ENCODE assay signal across 31 mouse cellular contexts in genomic region chr3:100401080-100401479, GRCm38 (mm10).
"Had no signal": no experiment of that assay in that cellular context is flagged by ENCODE, and none has a peak within 500 bp of the region (broad histone marks: within the 10 kb centered on the region; RNA-seq: fewer than 3 reads in every experiment).

No protein-coding gene starts in this region.

- DNase-seq: left cerebral cortex, postnatal 4 days; liver; liver, embryonic 13.5 days; liver, postnatal 0 days; lung, adult 18-20 months; lung, adult 2 months; lung, embryonic 14.5 days; lung, postnatal 10 days; lung, postnatal 14 days; lung, postnatal 36 days; lung, postnatal 4 days; midbrain, embryonic 14.5 days had no signal

- H3K9ac ChIP-seq: limb, embryonic 12.5 days; limb, embryonic 13.5 days; limb, embryonic 15.5 days; liver, embryonic 12.5 days; liver, embryonic 13.5 days; liver, embryonic 14.5 days; liver, embryonic 15.5 days; liver, postnatal 0 days; lung, embryonic 14.5 days; lung, embryonic 15.5 days; midbrain, embryonic 12.5 days; midbrain, embryonic 13.5 days; midbrain, embryonic 15.5 days; neural tube, embryonic 12.5 days had no signal

- H3K9me3 ChIP-seq: limb, embryonic 10.5 days; limb, embryonic 12.5 days; limb, embryonic 13.5 days; limb, embryonic 15.5 days; liver, embryonic 12.5 days; liver, embryonic 13.5 days; liver, embryonic 15.5 days; lung, embryonic 15.5 days; megakaryocyte, embryonic 14.5 days; midbrain, embryonic 10.5 days; midbrain, embryonic 12.5 days; midbrain, embryonic 13.5 days; midbrain, embryonic 15.5 days; neural tube, embryonic 12.5 days had no signal

- H3K27ac ChIP-seq: limb, embryonic 10.5 days; limb, embryonic 12.5 days; limb, embryonic 13.5 days; limb, embryonic 15.5 days; liver, embryonic 12.5 days; liver, embryonic 13.5 days; liver, embryonic 14.5 days; liver, embryonic 15.5 days; lung, embryonic 15.5 days; macrophage; midbrain, embryonic 10.5 days; midbrain, embryonic 12.5 days; midbrain, embryonic 13.5 days; midbrain, embryonic 15.5 days; neural tube, embryonic 12.5 days had no signal

- H3K36me3 ChIP-seq: limb, embryonic 10.5 days; limb, embryonic 12.5 days; limb, embryonic 13.5 days; limb, embryonic 15.5 days; liver, embryonic 12.5 days; liver, embryonic 13.5 days; liver, embryonic 15.5 days; lung, embryonic 15.5 days; midbrain, embryonic 10.5 days; midbrain, embryonic 12.5 days; midbrain, embryonic 13.5 days; midbrain, embryonic 15.5 days; neural tube, embryonic 12.5 days had no signal

- H3K27me3 ChIP-seq: limb, embryonic 12.5 days; limb, embryonic 13.5 days; lung, embryonic 15.5 days; midbrain, embryonic 12.5 days; midbrain, embryonic 13.5 days; midbrain, embryonic 15.5 days; neural tube, embryonic 12.5 days had no signal

- H3K4me1 ChIP-seq: limb, embryonic 12.5 days; liver, embryonic 12.5 days; liver, embryonic 13.5 days; liver, embryonic 15.5 days; lung, embryonic 15.5 days; midbrain, embryonic 10.5 days; midbrain, embryonic 12.5 days; midbrain, embryonic 13.5 days; midbrain, embryonic 15.5 days; neural tube, embryonic 12.5 days had no signal

- ATAC-seq: liver, embryonic 12.5 days; liver, postnatal 0 days; lung, postnatal 0 days; midbrain, embryonic 13.5 days; midbrain, embryonic 15.5 days; midbrain, embryonic 16.5 days had no signal

- H3K4me2 ChIP-seq: limb, embryonic 12.5 days; limb, embryonic 13.5 days; limb, embryonic 15.5 days; liver, embryonic 11.5 days; liver, embryonic 12.5 days; liver, embryonic 13.5 days; liver, embryonic 15.5 days; lung, embryonic 14.5 days; lung, embryonic 15.5 days; midbrain, embryonic 12.5 days; midbrain, embryonic 13.5 days; midbrain, embryonic 15.5 days; neural tube, embryonic 12.5 days had no signal

- H3K4me3 ChIP-seq: limb, embryonic 10.5 days; limb, embryonic 12.5 days; limb, embryonic 13.5 days; limb, embryonic 15.5 days; liver, embryonic 12.5 days; liver, embryonic 13.5 days; liver, embryonic 15.5 days; lung, embryonic 15.5 days; megakaryocyte, embryonic 14.5 days; midbrain, embryonic 10.5 days; midbrain, embryonic 12.5 days; midbrain, embryonic 13.5 days; midbrain, embryonic 15.5 days; myocyte; neural tube, embryonic 12.5 days had no signal
